7 mouse cellular contexts compared by ENCODE assay signal in the genomic region with DNA sequence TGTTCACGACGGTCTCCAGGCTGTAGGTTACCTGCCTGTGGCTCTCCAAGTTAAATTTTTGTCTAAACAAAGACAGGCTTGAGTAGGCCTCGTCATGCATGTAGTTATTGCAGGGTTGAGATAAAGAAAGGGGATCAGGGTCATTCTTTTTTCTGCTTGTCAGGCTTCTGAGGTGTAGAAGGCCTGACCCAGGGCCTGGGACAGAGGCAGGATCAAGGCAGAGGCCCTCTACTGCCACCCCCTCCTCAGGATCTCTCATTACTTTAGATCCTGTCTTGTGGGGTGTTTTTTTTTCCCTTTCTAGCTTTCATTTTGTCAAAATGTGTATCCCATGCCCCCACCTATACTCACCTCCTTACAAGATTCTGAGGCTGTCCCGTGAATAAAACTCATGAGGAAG.
DNase-seq lines count a peak whose midpoint lies in the region; ATAC-seq and TF ChIP-seq lines count a peak whose summit lies in the region.

No protein-coding gene starts in this region.

- H3K9me3 ChIP-seq in kidney, postnatal 0 days (replicated peaks; ENCODE audit: low read length), result no peaks in the 10 kb centered on the region
- H3K9me3 ChIP-seq in forebrain, embryonic 13.5 days (replicated peaks), result no peaks in the 10 kb centered on the region
- H3K9me3 ChIP-seq in limb, embryonic 10.5 days (replicated peaks), result no peaks in the 10 kb centered on the region
- H3K9me3 ChIP-seq in neural tube, embryonic 15.5 days (replicated peaks), result no peaks in the 10 kb centered on the region

- no peak overlapping the region for H3K27ac ChIP-seq in kidney, postnatal 0 days
- peak overlapping the region; percentile 90 for H3K27ac ChIP-seq in forebrain, embryonic 13.5 days
- H3K27ac ChIP-seq in limb, embryonic 10.5 days, result peak overlapping the region; percentile 100
- peak overlapping the region; percentile 86 for H3K27ac ChIP-seq in neural tube, embryonic 15.5 days (replicated peaks)

- H3K27me3 ChIP-seq in kidney, postnatal 0 days (ENCODE audit: insufficient read depth, low read length), result no peaks in the 10 kb centered on the region
- peaks cover 60% of the 10 kb centered on the region for H3K27me3 ChIP-seq in forebrain, embryonic 13.5 days
- H3K27me3 ChIP-seq in limb, embryonic 10.5 days (ENCODE audit: low read depth, poor library complexity, severe bottlenecking), result no peaks in the 10 kb centered on the region
- H3K27me3 ChIP-seq in neural tube, embryonic 15.5 days (replicated peaks), result no peaks in the 10 kb centered on the region

- ATAC-seq in kidney, postnatal 0 days (replicated peaks; ENCODE audit: low FRiP score, low read depth), result no peak
- ATAC-seq in forebrain, embryonic 13.5 days, result no peak
- no peak for ATAC-seq in neural tube, embryonic 15.5 days (ENCODE audit: low FRiP score)

- H3K4me3 ChIP-seq in kidney, postnatal 0 days (replicated peaks; ENCODE audit: low read depth, low read length), result no peak overlapping the region
- H3K4me3 ChIP-seq in forebrain, embryonic 13.5 days, result 0 out of 2 replicates have a peak overlapping the region, but pooled peaks have one; percentile 1
- 0 out of 2 replicates have a peak overlapping the region, but pooled peaks have one; percentile 74 for H3K4me3 ChIP-seq in limb, embryonic 10.5 days
- no peak overlapping the region for H3K4me3 ChIP-seq in neural tube, embryonic 15.5 days (replicated peaks)

- no peak for TF ChIP-seq CTCF in kidney, postnatal 0 days (IDR thresholded peaks at IDR 0.05; ENCODE audit: low read depth)

- H3K4me1 ChIP-seq in kidney, postnatal 0 days (replicated peaks; ENCODE audit: insufficient read depth, low read length), result peaks cover 51% of the 10 kb centered on the region
- H3K4me1 ChIP-seq in forebrain, embryonic 13.5 days, result peaks cover 90% of the 10 kb centered on the region
- H3K4me1 ChIP-seq in limb, embryonic 10.5 days, result peaks cover 100% of the 10 kb centered on the region
- peaks cover 86% of the 10 kb centered on the region for H3K4me1 ChIP-seq in neural tube, embryonic 15.5 days

- DNase-seq in kidney, postnatal 0 days (ENCODE audit: low spot score), result no peak
- no peak for DNase-seq in kidney, adult 9 months
- DNase-seq in limb, embryonic 10.5 days (ENCODE audit: low spot score), result no peak
- DNase-seq in adipocyte (ENCODE audit: low spot score), result no peak
- no peak for DNase-seq in left cerebral cortex, adult 18-20 months (ENCODE audit: low spot score in 2 of 2)

- WGBS in kidney, postnatal 0 days, result 45% methylated on average over 4 of the region's 4 CpGs
- WGBS in forebrain, embryonic 13.5 days, result 39% methylated on average over 4 of the region's 4 CpGs
- 19% methylated on average over 4 of the region's 4 CpGs for WGBS in limb, embryonic 10.5 days
- 35% methylated on average over 4 of the region's 4 CpGs for WGBS in neural tube, embryonic 15.5 days

- no peaks in the 10 kb centered on the region for H3K36me3 ChIP-seq in kidney, postnatal 0 days (ENCODE audit: insufficient read depth, low read length)
- H3K36me3 ChIP-seq in forebrain, embryonic 13.5 days (ENCODE audit: poor library complexity, severe bottlenecking), result no peaks in the 10 kb centered on the region
- no peaks in the 10 kb centered on the region for H3K36me3 ChIP-seq in limb, embryonic 10.5 days
- no peaks in the 10 kb centered on the region for H3K36me3 ChIP-seq in neural tube, embryonic 15.5 days

- no peak overlapping the region for H3K4me2 ChIP-seq in kidney, postnatal 0 days (ENCODE audit: low read length)
- peak overlapping the region; percentile 98 for H3K4me2 ChIP-seq in forebrain, embryonic 13.5 days
- peak overlapping the region; percentile 77 for H3K4me2 ChIP-seq in neural tube, embryonic 15.5 days

- 0 out of 2 replicates have a peak overlapping the region, but pooled peaks have one; percentile 37 for H3K9ac ChIP-seq in kidney, postnatal 0 days (ENCODE audit: low read depth, low read length)
- H3K9ac ChIP-seq in forebrain, embryonic 13.5 days, result peak overlapping the region; percentile 59
- H3K9ac ChIP-seq in neural tube, embryonic 15.5 days (replicated peaks), result peak overlapping the region; percentile 40; the same call in 1 of the 2 replicates

Comparison
In these comparisons a context has a peak if more than half of its experiments do, and no peak if none do; other contexts are left out.
1. H3K4me3 ChIP-seq: peak in forebrain, embryonic 13.5 days (single experiment) and limb, embryonic 10.5 days (single experiment); none in kidney, postnatal 0 days (single experiment) and neural tube, embryonic 15.5 days (single experiment).
2. Peak in every context shown above with its lines, with median percentiles within 50 percentile points of each other: H3K9ac ChIP-seq.